Mouse (Mus musculus) left cerebral cortex, postnatal 4 days (tissue): ENCODE results near the gene Stmn3. TPM values are rescaled to one million over a fixed set of nuclear protein-coding genes. Genes with fewer than 3 reads are reported as not detected.
"Not testable (repeated sequence)": the region's sequence is repeated elsewhere in the genome, so short reads cannot be mapped to it uniquely, and the experiment has no call there.

Experiments used
- DNase-seq: peaks from one replicate; pipeline ENCODE4 v3.0.0-alpha.2; 2022
- intact Hi-C: fragments of 180-260 bp; cut with DNase I; formaldehyde crosslinking; loops from one replicate; pipeline ENCODE4 v1.15.1; 2025
- total RNA-seq, 2 experiments: library from RNA; stranded (reverse); gene quantifications; 2 replicates each; pipeline ENCODE4 v1.2.3; 2021

The Stmn3 gene
- total RNA-seq = 100 to 1,000 TPM; 885 to 936 TPM

DNA sequence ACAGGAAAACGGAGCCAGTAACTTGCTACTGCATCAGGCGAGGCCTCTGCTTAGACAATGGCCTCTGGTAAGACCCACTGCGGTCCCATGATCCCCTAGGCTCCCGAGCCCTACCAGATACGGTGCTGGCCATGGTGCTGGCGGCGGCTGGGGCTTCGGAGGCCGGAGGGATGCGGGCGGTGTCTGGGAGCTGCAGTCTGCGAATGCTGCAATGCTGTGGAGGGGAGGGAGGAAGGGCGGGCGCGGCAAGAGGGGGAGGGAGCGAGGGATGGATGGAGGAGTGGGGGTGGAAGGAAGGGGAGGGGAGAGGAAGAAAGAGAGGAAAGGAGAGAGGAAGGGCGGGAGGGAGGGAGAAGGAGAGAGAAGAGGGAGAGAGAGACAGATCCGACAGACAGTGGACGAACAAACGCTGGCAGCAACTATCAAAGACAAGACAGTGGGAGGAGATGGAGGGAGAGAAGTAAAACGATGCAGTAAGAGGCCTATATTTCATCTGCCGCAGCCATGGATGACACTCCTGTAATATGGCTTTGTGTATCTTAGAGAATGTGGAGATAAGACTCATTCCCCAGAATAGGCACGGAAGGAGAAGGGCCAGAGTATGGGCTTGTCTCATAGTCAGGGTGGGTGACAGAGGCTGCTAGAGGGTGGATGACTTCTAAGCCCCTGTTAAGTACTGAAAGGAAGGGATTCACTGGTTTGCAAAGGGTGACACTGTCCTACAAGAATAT is at the start of gene Stmn3:
TSS of gene Stmn3 (minus strand) at position 421 of the 731 bp plus-strand sequence.
- intact Hi-C loops = no loop called here

DNA sequence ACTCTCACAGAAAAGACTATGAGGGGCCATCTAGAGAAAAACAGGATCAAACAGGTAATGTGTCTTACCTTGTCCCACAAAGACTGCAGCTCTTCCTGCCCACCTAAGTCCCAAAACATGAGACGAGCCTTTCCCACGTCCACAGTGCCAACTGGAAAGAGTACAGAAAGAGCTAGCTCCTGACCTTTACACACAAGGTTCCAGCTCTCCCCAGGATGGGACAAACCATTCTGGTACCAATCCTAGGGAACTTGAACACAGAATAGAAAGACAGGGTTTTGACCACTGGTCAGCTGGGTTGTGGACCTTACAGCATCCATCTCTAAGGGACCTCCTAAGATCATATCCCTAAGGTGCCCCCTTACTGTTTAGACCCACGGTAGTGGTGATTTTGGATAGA is 49.6 kb upstream of the Stmn3 start:
- DNase-seq = no peak

More for the DNA sequence above, at the start of gene Stmn3:
- DNase-seq = peak; percentile 87

DNA sequence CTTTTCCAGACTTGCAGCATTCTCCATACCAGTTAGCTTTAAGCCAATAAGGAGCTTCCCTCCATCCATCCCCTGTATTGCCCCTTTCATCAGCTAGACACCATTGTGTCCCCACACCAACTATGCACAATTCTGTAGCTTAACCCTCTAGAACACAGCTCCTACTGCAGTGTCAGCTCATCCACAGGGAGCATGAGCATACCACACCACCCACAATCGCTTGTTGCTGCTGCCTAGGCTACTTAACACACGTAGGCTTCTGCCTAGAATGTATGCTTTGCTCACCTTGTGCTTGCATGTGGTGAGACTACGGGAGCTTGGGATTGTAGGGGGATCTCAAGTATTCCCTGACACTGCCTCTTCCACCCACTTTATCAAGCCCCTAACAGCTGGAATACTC is 42.5 kb upstream of the Stmn3 start:
- intact Hi-C loops = no loop called here
- no peak for DNase-seq

More for the DNA sequence above, 49.6 kb upstream of the Stmn3 start:
- intact Hi-C loops = no loop called here

- DNase-seq = no peak
- intact Hi-C loops = no loop called here
These were observed 28.5 kb upstream of the Stmn3 start for GRCm38 (mm10) chr2:181342766-181343165.

GRCm38 (mm10) chr2:181340426-181340825 is 26.1 kb upstream of the Stmn3 start:
- DNase-seq = peak; percentile 30
- intact Hi-C loops = no loop called here

- DNase-seq = peak; percentile 64
- intact Hi-C loops = no loop called here
These were observed 19.7 kb upstream of the Stmn3 start for GRCm38 (mm10) chr2:181334023-181334422.

GRCm38 (mm10) chr2:181332542-181332941 is 18.2 kb upstream of the Stmn3 start:
- intact Hi-C loops = no loop called here
- no peak for DNase-seq

DNA sequence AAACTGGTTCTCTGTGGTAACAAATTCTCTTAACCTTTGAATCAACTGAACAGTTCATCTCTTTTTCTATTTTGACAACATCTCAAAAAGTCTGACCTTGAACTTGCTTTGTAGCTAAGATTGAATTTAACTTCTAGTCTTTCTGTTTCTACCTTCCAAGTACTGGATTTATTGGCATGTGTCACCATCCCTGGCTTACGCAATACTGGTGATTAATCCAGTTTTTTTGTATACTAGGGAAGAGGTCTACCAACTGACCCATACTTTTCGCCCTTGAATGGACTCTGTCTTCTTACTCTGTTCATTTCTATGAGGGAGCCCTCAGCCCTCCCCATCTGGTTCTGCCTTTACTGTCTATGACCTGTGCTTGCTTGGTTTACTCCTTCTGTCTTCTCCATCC is 11.8 kb upstream of the Stmn3 start:
- intact Hi-C loops = no loop called here

DNA sequence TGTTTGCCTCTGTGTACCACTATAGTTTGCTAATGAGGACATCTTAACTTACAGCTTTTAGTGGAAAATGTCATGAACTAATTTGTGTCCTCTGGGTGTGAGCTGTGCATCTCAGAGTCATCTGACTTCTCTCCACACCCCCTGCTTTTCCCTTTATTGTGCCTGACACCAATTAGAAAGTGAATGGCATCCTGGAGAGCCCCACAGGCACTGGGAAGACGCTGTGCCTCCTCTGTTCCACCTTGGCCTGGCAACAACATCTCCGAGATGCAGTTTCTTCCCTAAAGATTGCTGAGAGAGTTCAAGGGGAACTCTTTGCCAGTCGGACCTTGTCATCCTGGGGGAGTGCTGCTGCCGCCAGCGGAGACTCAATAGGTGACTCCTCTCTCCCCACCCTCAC is 7.8 kb upstream of the Stmn3 start:
- intact Hi-C loops = no loop called here
- no peak for DNase-seq

More for the DNA sequence above, 11.8 kb upstream of the Stmn3 start:
- no peak for DNase-seq

DNA sequence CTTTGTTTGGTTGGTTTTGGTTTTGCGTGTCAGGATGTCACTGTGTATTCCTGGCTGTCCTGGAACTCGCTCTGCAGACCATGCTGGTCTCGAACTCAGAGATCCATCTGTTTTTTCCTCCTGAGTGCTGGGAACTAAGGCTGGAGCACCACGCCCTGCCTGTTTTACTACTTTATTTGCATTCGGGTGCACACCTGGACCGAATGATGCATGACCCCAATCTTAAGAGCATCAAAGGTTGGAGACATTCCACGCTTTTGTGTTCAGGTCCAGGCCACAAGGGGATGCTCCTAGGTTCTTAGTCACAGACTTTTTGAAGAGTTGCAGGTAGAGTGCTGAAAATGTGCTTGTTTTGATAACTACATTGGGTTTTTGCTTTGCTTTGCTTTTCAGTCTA is 5.8 kb upstream of the Stmn3 start:
- DNase-seq = no peak
- intact Hi-C loops = no loop called here

GRCm38 (mm10) chr2:181319248-181320102 is 5.2 kb upstream of the Stmn3 start, which contains the start of gene Rtel1:
Gene Rtel1, plus strand, starts transcription at chr2:181319739.
- intact Hi-C loops = no loop called here

DNA sequence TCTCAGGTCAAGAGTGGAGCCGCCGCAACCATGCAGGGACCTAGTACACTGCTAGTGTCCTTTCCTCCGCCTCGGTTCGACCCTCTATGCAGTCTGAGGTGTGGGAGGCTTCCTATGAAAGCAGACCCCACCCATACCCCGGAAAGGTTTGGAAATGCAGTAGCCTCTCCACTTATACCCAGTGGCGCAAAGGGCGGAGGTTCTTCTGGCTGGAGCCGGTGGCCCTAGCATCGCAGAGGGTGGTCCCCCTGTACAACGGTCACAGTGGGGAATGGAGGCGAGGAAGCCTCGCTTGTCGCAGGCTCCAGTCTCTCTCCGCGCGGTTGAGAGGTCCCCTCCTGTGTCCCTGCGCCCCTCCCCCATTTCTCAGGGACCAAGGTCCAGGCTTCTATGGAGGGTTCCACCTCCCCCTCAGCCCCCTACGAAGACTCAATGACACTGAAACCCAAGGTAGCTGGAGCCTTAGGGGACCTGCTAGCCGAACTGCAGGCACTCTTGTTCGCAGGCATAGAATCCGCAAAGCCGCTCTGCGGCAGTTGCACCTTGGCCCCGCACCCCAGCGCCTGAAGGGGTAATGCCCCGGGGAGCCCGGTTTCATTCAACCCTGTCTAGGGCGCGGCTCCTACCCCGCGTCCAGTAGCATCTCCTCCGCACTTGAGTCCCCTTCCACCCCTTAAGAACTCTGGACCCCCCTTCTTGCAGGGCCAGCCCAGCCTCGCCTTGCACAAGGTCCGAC is 788 bp downstream of the Stmn3 start:
- intact Hi-C loops = no loop called here
- peak; percentile 61 for DNase-seq

More at GRCm38 (mm10) chr2:181319248-181320102, 5.2 kb upstream of the Stmn3 start, which contains the start of gene Rtel1:
- peak; percentile 88 for DNase-seq

DNA sequence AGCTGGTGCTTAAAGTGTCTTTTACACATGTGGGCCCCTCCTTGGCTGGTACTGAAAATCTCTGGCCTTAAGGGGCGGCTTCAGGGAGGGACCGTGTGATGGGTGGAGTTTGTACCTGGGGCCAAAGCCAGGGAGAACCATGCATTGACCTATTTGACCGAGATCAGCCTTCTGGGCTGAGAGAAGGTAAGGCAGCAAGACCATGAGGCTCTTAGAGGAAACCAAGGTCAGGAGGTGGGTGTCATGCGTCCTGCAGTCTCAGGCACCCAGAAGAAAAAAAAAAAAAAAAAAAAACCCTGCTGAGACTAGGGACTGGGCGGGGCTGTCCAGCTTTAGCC is 1.3 kb downstream of the Stmn3 start:
- DNase-seq = no peak
- intact Hi-C loops = no loop called here

DNA sequence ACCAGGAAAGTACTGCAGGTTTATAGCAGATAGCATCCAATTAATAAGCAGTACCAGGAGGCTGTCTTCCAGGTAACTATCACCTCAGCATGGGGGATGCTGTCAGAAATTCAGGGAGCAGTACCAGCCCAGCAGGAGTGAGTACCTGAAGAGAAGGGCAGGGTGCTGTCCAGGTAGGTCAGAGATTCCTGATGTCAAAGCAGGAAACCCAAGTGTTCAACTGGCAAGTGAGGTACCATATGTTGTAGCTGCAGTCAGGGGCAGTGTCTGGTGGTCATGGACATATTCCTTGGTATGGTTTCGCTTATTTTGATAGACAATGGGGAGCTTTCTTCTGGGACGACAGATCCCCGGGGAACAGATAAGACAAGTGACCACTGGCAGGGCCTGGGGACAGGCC is 1.9 kb downstream of the Stmn3 start:
- intact Hi-C loops = no loop called here
- DNase-seq = no peak

GRCm38 (mm10) chr2:181307144-181307804 is 7.0 kb downstream of the Stmn3 start:
- intact Hi-C loops = no loop called here
- DNase-seq = peak; percentile 65

DNA sequence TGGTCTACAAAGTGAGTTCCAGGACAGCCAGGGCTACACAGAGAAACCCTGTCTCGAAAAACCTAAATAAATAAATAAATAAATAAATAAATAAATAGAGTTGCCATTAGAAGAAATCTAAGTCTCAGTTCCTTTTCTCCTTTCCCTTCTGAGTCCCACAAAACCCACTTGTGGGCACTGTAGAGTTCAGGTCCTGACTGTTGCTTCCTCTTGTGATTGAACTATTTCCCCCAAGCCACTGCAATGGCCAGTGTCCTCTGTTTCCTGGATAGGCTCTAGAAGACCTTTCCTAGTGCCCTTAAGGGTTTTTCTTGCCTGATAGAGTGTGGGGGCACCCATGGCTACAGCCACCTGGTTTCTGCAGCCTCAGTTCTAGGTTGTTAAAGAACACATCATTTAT is 9.4 kb downstream of the Stmn3 start:
- intact Hi-C loops = no loop called here
- no peak for DNase-seq

DNA sequence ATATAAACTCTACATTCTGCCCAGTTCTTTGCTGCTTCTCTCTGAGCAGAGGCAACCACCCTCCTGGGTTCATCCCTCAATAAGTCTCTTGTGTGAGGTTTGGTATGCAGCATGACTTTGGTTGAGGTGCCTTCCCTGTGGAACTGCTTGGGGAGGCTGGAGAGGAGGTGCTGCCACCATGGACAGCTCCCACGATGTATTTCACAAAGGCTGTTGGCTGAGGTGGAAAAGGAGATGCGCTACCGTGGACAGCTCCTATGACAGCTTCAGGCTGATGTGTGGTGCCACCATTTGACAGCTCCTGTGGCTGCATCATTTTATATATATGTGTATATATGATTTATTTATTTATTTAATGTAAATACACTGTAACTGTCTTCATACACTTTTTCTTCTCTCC is 12.3 kb downstream of the Stmn3 start:
- intact Hi-C loops = no loop called here
- no peak for DNase-seq

- intact Hi-C loops = no loop called here
- no peak for DNase-seq
These were observed 23.4 kb downstream of the Stmn3 start for GRCm38 (mm10) chr2:181290937-181291336.

- no peak for DNase-seq
- intact Hi-C loops = no loop called here
These were observed 25.6 kb downstream of the Stmn3 start for GRCm38 (mm10) chr2:181288691-181289090.

DNA sequence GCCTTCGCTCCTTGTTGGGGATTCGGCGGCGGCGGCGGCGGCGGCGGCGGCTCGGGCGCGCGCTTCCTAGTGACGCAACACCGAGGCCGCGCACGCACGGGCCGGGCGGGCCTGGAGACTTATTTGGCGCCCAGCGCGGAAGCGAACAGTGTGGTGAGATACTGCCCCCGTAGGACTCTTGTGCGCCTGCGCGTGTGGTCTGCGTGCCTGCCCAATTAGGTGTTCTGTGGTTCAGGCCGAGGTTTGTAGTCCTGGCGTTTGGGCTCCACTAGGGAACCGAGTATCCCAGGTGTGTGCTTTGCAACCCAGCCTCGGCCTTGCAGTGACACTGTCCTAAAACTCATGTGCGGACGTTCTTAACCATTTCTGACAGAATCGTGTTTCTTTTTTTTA is 26.3 kb downstream of the Stmn3 start, which contains the start of gene Gmeb2:
TSS of gene Gmeb2 (minus strand) at position 78 of the 393 bp plus-strand sequence.
- intact Hi-C loops = not testable (repeated sequence)
- peak; percentile 97 for DNase-seq
